Mouse (Mus musculus): ENCODE measurements at regions not wholly inside any gene's neighbourhood (a gene's known extent, or its start where the extent isn't known, plus 50 kb on each side); places are given as distances from the start of the nearest gene placed in this dataset.

GRCm38 (mm10) chr13:84878178-84878849 lies 310.9 kb upstream of the Ccnh start:
- DNase-seq (ENCODE audit: low spot score in 2 of 2): no peak

GRCm38 (mm10) chr13:84905347-84905981 lies 283.7 kb upstream of the Ccnh start:
- peak in 1 of 2 experiments; percentile 11 for DNase-seq (ENCODE audit: low spot score in 2 of 2)

- no peak for DNase-seq (ENCODE audit: low spot score in 2 of 2)
Observed at GRCm38 (mm10) chr13:84905994-84906393, 283.2 kb upstream of the Ccnh start.

GRCm38 (mm10) chr13:84931271-84931670 lies 257.9 kb upstream of the Ccnh start:
- peak in 1 of 2 experiments; percentile 60 for DNase-seq (ENCODE audit: low spot score in 2 of 2)

- DNase-seq (ENCODE audit: low spot score in 2 of 2): peak in 1 of 2 experiments; percentile 32
Observed at GRCm38 (mm10) chr13:84935610-84936009, 253.6 kb upstream of the Ccnh start.

- DNase-seq (ENCODE audit: low spot score in 2 of 2): no peak
Observed at GRCm38 (mm10) chr13:84939695-84940094, 249.5 kb upstream of the Ccnh start.

GRCm38 (mm10) chr13:84940936-84941335 lies 248.3 kb upstream of the Ccnh start:
- no peak for DNase-seq (ENCODE audit: low spot score in 2 of 2)

GRCm38 (mm10) chr13:84950873-84951272 lies 238.3 kb upstream of the Ccnh start:
- DNase-seq (ENCODE audit: low spot score in 2 of 2): no peak

- peak in 1 of 2 experiments; percentile 58 for DNase-seq (ENCODE audit: low spot score in 2 of 2)
Observed at GRCm38 (mm10) chr13:84953161-84953560, 236.0 kb upstream of the Ccnh start.

- DNase-seq (ENCODE audit: low spot score in 2 of 2): no peak
Observed at GRCm38 (mm10) chr13:84953760-84954159, 235.4 kb upstream of the Ccnh start.

- no peak for DNase-seq (ENCODE audit: low spot score in 2 of 2)
Observed at GRCm38 (mm10) chr13:84968943-84969342, 220.3 kb upstream of the Ccnh start.

All from layer of hippocampus, postnatal 14 days (tissue).